Mouse (Mus musculus): ENCODE results near the gene 0610009B22Rik. TPM values are rescaled to one million over a fixed set of nuclear protein-coding genes. Genes with fewer than 3 reads are reported as not detected.

Gene 0610009B22Rik
- 1 to 10 TPM; 4.2 to 6.2 TPM for total RNA-seq (2023)

DNA sequence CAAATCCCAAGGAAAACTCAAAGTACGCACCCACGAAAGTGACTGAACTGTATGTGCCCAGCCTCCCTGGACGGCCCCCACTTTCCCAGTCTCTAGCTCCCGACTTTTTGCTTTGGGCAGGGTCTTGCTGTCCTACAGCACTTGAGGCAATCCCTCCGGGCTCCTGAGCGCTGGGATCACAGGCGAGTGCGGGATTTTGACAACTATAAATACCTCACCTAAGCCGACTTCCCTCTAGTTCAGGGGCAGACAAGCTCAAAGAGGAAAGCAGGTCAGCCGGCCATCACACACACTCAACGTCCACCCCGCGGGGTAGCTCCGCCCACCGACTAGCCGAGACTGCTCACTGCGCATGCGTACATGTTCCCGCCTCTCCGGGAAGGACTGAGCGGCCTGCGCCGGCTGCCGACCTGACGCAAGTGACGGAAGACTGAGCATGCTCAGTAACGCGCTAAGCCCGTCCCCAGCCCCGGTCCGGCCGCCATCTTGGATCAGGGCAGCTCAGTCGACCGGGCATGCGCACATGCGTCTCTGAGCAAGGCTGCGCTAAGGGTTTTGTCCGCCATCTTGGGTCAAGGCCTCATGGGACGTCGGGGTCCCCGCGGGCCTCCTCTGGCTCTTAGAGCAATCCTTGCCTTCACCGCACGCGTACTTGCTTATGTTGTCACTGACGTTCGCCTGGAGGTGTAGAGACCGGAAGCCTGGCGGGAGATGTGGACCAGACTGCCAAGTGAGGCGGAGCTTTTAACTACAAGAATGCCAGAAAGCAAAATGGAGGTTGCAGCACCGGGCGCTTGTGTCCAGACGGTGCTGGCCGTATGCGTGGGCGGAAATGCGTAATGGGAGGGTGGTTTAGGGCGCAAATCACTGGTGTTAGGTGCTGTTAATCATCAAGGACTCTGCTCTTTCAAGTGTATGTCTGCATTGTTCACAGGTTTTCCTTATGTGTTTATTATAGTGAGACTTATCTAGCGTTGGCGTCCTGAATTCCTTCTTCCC is at the start of gene 0610009B22Rik:
Gene 0610009B22Rik, minus strand, starts transcription at position 545 of the 999 bp plus-strand sequence.

DNA sequence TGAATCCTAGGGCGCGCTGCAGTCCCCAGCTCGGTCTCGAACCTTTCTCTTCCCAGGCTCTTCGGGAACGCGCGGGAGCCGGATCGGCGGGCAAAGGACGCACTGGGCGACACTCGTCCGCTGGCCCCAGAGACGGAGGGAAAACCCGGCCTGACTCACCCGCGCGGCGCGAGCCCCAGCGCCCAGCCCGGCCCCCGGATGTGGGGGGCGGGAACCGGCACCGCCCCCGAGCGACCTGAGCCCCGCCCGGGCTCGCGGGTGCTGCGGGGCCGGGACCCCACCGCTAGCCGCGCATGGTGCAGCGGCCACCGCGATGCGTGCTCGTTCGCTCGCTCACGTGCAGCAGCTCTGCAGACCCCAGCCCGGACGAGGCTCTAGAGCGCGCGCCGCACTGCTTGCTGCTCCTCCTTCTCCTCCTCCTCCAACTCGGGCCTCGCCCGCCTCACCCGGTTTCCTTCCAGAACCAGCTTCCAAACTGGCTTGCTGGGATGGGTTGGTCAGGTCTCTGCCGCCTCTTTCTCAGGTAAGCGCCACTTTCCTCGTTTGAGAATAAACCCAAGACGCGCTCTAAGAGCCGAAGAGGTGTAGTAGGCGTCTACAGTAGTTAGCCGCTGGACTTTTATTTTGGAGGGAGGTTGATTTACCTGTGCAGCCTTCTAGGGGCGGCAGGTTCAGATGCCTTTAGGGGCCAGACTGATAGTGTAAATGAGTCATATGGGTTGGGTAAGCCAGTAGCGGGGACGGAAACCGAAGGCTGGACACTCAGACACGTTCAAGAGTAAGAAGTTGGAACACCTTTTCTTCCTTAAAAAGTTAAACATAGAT is 37.8 kb downstream of the 0610009B22Rik start, which contains the start of the genes N4bp3 and D930048N14Rik:
Gene N4bp3, minus strand, starts transcription at position 152 of the 825 bp plus-strand sequence.
Gene D930048N14Rik, plus strand, starts transcription at position 264 of the 825 bp plus-strand sequence.

DNA sequence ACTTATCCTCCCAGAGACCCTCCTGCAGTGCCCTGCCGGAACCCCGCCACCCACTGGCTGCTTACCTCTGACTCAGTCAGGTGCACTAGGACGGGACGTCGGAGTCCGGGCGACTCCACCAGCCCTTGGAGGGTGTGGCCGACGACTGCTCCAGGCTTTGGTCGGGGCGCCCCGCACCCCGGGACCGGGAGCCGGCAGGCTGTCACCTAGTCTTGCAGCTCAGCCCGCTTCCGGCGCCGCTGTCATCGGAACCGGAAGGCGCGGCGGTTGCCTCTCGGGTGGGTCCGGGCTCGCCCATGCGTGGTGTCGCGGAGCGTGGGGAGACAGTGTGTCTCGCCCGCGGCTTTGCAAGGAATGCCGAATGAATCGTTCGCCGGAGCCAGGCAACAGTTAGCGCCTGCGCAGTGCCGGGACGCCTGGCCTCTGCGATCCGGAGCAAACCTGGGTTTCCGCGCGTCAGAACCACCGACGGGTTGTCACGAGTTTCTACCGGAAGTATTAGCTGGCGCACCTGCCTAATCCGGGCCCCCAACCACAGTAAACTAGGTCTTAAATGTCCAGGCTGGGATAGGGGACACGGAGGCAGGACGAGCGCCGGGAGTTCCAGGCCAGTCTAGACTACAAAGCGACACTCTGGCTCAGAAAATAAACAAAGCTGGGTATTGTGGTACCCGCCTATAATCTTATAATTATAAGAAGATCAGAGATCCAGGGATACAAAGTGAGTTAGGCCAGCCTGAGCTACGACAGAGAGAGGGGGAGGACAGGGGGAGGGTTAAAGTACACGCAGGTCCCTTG is 53.0 kb downstream of the 0610009B22Rik start, which contains the start of gene Rmnd5b:
Gene Rmnd5b, minus strand, starts transcription at position 372 of the 798 bp plus-strand sequence.

Other genes starting within 250 kb of the 0610009B22Rik start
- 10 to 100 TPM in 1 of 2 experiments, 1 to 10 TPM in 1; 9.7 to 10.7 TPM for gene Phykpl, start 104.1 kb downstream of the 0610009B22Rik start, total RNA-seq (2023)
- 100 to 1,000 TPM; 267 to 268 TPM for gene Hnrnpab, start 82.0 kb downstream of the 0610009B22Rik start, total RNA-seq (2023)
- 10 to 100 TPM; 56.3 to 62.5 TPM for gene Nhp2, start 69.1 kb downstream of the 0610009B22Rik start, total RNA-seq (2023)
- 10 to 100 TPM; 57.2 to 69.0 TPM for gene Rmnd5b, start 53.0 kb downstream of the 0610009B22Rik start, total RNA-seq (2023)
- 1 to 10 TPM; 7.7 to 9.2 TPM for gene N4bp3, start 38.0 kb downstream of the 0610009B22Rik start, total RNA-seq (2023)
- gene D930048N14Rik, start 37.9 kb downstream of the 0610009B22Rik start, total RNA-seq (2023), result 1 to 10 TPM; 2.1 to 2.2 TPM
- 10 to 100 TPM; 51.7 to 57.2 TPM for gene Sec24a, start 74.8 kb upstream of the 0610009B22Rik start, total RNA-seq (2023)
- 10 to 100 TPM; 32.1 to 36.7 TPM for gene Sar1b, start 74.8 kb upstream of the 0610009B22Rik start, total RNA-seq (2023)
- gene Jade2, start 168.8 kb upstream of the 0610009B22Rik start, total RNA-seq (2023), result 10 to 100 TPM; 72.6 to 74.2 TPM

Data from T-cell, adult 66 days (primary cell).